Mouse (Mus musculus): ENCODE data around the gene Hsd17b11. TPM values are rescaled to one million over a fixed set of nuclear protein-coding genes. Genes with fewer than 3 reads are reported as not detected.
A peak's percentile ranks its signal among the peaks of the same experiment; 100 is the strongest.

Gene Hsd17b11
- polyA plus RNA-seq, 1 experiment from 2014 or later: 1.2 TPM

GRCm38 (mm10) chr5:103999738-104000137 is 22.0 kb downstream of the Hsd17b11 start:
- H3K27ac ChIP-seq: no peak overlapping the region
- H3K36me3 ChIP-seq: no peaks in the 10 kb centered on the region
- H3K9me3 ChIP-seq: no peaks in the 10 kb centered on the region
- peaks cover 5% of the 10 kb centered on the region; the same call in 1 of the 2 replicates for H3K27me3 ChIP-seq (ENCODE audit: insufficient read depth, poor library complexity, severe bottlenecking)
- peaks cover 11% of the 10 kb centered on the region for H3K4me1 ChIP-seq (replicated peaks)
- H3K4me3 ChIP-seq: no peak overlapping the region
- WGBS: 8% methylated on average over 5 of the region's 5 CpGs
- DNase-seq (ENCODE audit: low spot score): peak; percentile 74

- Histone ChIP-seq H3K4me3 (no peak overlapping the region), H3K27me3 (ENCODE audit: insufficient read depth, poor library complexity, severe bottlenecking) (peaks cover 5% of the 10 kb centered on the region; the same call in 1 of the 2 replicates), H3K4me1 (replicated peaks) (peaks cover 11% of the 10 kb centered on the region), H3K9me3 (no peaks in the 10 kb centered on the region), H3K36me3 (no peaks in the 10 kb centered on the region), H3K27ac (no peak overlapping the region)
- DNase-seq (ENCODE audit: low spot score): no peak
- WGBS: 79% methylated on average over 5 of the region's 5 CpGs
Observed at GRCm38 (mm10) chr5:103998739-103999138, 23.0 kb downstream of the Hsd17b11 start.

GRCm38 (mm10) chr5:103995181-103995580 is 26.5 kb downstream of the Hsd17b11 start:
- Histone ChIP-seq H3K27me3 (ENCODE audit: insufficient read depth, poor library complexity, severe bottlenecking) (no peaks in the 10 kb centered on the region), H3K27ac (no peak overlapping the region), H3K36me3 (no peaks in the 10 kb centered on the region), H3K4me3 (no peak overlapping the region), H3K4me1 (replicated peaks) (no peaks in the 10 kb centered on the region), H3K9me3 (no peaks in the 10 kb centered on the region)
- no peak for DNase-seq (ENCODE audit: low spot score)
- 76% methylated on average over 3 of the region's 3 CpGs for WGBS

- 87% methylated on average over 4 of the region's 4 CpGs for WGBS
- no peak for DNase-seq (ENCODE audit: low spot score)
- no peaks in the 10 kb centered on the region for H3K9me3 ChIP-seq
- H3K36me3 ChIP-seq: no peaks in the 10 kb centered on the region
- no peaks in the 10 kb centered on the region for H3K4me1 ChIP-seq (replicated peaks)
- H3K4me3 ChIP-seq: no peak overlapping the region
- no peaks in the 10 kb centered on the region for H3K27me3 ChIP-seq (ENCODE audit: insufficient read depth, poor library complexity, severe bottlenecking)
- H3K27ac ChIP-seq: no peak overlapping the region
Observed at GRCm38 (mm10) chr5:103994669-103995068, 27.1 kb downstream of the Hsd17b11 start.

GRCm38 (mm10) chr5:103993601-103994000 is 28.1 kb downstream of the Hsd17b11 start:
- Histone ChIP-seq H3K4me3 (no peak overlapping the region), H3K4me1 (replicated peaks) (no peaks in the 10 kb centered on the region), H3K27ac (no peak overlapping the region), H3K9me3 (no peaks in the 10 kb centered on the region), H3K36me3 (no peaks in the 10 kb centered on the region), H3K27me3 (ENCODE audit: insufficient read depth, poor library complexity, severe bottlenecking) (no peaks in the 10 kb centered on the region)
- DNase-seq (ENCODE audit: low spot score): no peak
- WGBS: 84% methylated on average over 1 of the region's 1 CpGs

GRCm38 (mm10) chr5:103992831-103993230 is 28.9 kb downstream of the Hsd17b11 start:
- Histone ChIP-seq H3K4me3 (no peak overlapping the region), H3K9me3 (no peaks in the 10 kb centered on the region), H3K27ac (no peak overlapping the region), H3K4me1 (replicated peaks) (no peaks in the 10 kb centered on the region), H3K27me3 (ENCODE audit: insufficient read depth, poor library complexity, severe bottlenecking) (no peaks in the 10 kb centered on the region), H3K36me3 (no peaks in the 10 kb centered on the region)
- no peak for DNase-seq (ENCODE audit: low spot score)
- WGBS: 92% methylated on average over 9 of the region's 9 CpGs

GRCm38 (mm10) chr5:103980705-103981560 is 40.8 kb downstream of the Hsd17b11 start:
- Histone ChIP-seq H3K36me3 (no peaks in the 10 kb centered on the region), H3K27ac (no peak overlapping the region), H3K27me3 (ENCODE audit: insufficient read depth, poor library complexity, severe bottlenecking) (no peaks in the 10 kb centered on the region), H3K9me3 (no peaks in the 10 kb centered on the region), H3K4me3 (no peak overlapping the region), H3K4me1 (replicated peaks) (no peaks in the 10 kb centered on the region)
- no peak for DNase-seq (ENCODE audit: low spot score)
- 91% methylated on average over 9 of the region's 9 CpGs for WGBS

- Histone ChIP-seq H3K27ac (no peak overlapping the region), H3K27me3 (ENCODE audit: insufficient read depth, poor library complexity, severe bottlenecking) (no peaks in the 10 kb centered on the region), H3K4me1 (replicated peaks) (no peaks in the 10 kb centered on the region), H3K4me3 (no peak overlapping the region), H3K36me3 (no peaks in the 10 kb centered on the region), H3K9me3 (no peaks in the 10 kb centered on the region)
- 94% methylated on average over 7 of the region's 7 CpGs for WGBS
- DNase-seq (ENCODE audit: low spot score): no peak
Observed at GRCm38 (mm10) chr5:103977907-103978570, 43.7 kb downstream of the Hsd17b11 start.

GRCm38 (mm10) chr5:103977297-103977696 is 44.4 kb downstream of the Hsd17b11 start, which contains the start of gene Hsd17b13:
Gene Hsd17b13, minus strand, starts transcription at chr5:103977410.
- no peak within 1 kb of the TSS for H3K4me3 ChIP-seq
- no peak for DNase-seq (ENCODE audit: low spot score)
- H3K36me3 ChIP-seq: no peaks in the 10 kb centered on the region
- H3K4me1 ChIP-seq (replicated peaks): no peaks in the 10 kb centered on the region
- no peaks in the 10 kb centered on the region for H3K27me3 ChIP-seq (ENCODE audit: insufficient read depth, poor library complexity, severe bottlenecking)
- no peaks in the 10 kb centered on the region for H3K9me3 ChIP-seq
- WGBS: 87% methylated on average over 4 of the region's 4 CpGs
- H3K27ac ChIP-seq: no peak within 1 kb of the TSS

GRCm38 (mm10) chr5:103975736-103976135 is 46.0 kb downstream of the Hsd17b11 start:
- H3K4me1 ChIP-seq (replicated peaks): no peaks in the 10 kb centered on the region
- no peaks in the 10 kb centered on the region for H3K9me3 ChIP-seq
- no peak overlapping the region for H3K4me3 ChIP-seq
- 86% methylated on average over 7 of the region's 7 CpGs for WGBS
- no peaks in the 10 kb centered on the region for H3K27me3 ChIP-seq (ENCODE audit: insufficient read depth, poor library complexity, severe bottlenecking)
- no peaks in the 10 kb centered on the region for H3K36me3 ChIP-seq
- DNase-seq (ENCODE audit: low spot score): no peak
- H3K27ac ChIP-seq: no peak overlapping the region

- no peak overlapping the region for H3K27ac ChIP-seq
- no peaks in the 10 kb centered on the region for H3K27me3 ChIP-seq (ENCODE audit: insufficient read depth, poor library complexity, severe bottlenecking)
- no peak overlapping the region for H3K4me3 ChIP-seq
- 85% methylated on average over 13 of the region's 13 CpGs for WGBS
- H3K36me3 ChIP-seq: no peaks in the 10 kb centered on the region
- no peaks in the 10 kb centered on the region for H3K4me1 ChIP-seq (replicated peaks)
- no peaks in the 10 kb centered on the region for H3K9me3 ChIP-seq
- no peak for DNase-seq (ENCODE audit: low spot score)
Observed at GRCm38 (mm10) chr5:103972801-103973200, 48.9 kb downstream of the Hsd17b11 start.

GRCm38 (mm10) chr5:103972379-103972778 is 49.3 kb downstream of the Hsd17b11 start:
- no peaks in the 10 kb centered on the region for H3K9me3 ChIP-seq
- H3K36me3 ChIP-seq: no peaks in the 10 kb centered on the region
- DNase-seq (ENCODE audit: low spot score): no peak
- H3K4me1 ChIP-seq (replicated peaks): no peaks in the 10 kb centered on the region
- no peak overlapping the region for H3K4me3 ChIP-seq
- 77% methylated on average over 19 of the region's 19 CpGs for WGBS
- H3K27ac ChIP-seq: no peak overlapping the region
- no peaks in the 10 kb centered on the region for H3K27me3 ChIP-seq (ENCODE audit: insufficient read depth, poor library complexity, severe bottlenecking)

- no peak overlapping the region for H3K27ac ChIP-seq
- H3K27me3 ChIP-seq (ENCODE audit: insufficient read depth, poor library complexity, severe bottlenecking): no peaks in the 10 kb centered on the region
- WGBS: 77% methylated on average over 5 of the region's 5 CpGs
- no peaks in the 10 kb centered on the region for H3K4me1 ChIP-seq (replicated peaks)
- no peaks in the 10 kb centered on the region for H3K36me3 ChIP-seq
- H3K9me3 ChIP-seq: no peaks in the 10 kb centered on the region
- H3K4me3 ChIP-seq: no peak overlapping the region
- no peak for DNase-seq (ENCODE audit: low spot score)
Observed at GRCm38 (mm10) chr5:103971051-103971450, 50.7 kb downstream of the Hsd17b11 start.
